Mouse (Mus musculus) kidney, embryonic 16.5 days (tissue): ENCODE measurements at regions not wholly inside any gene's neighbourhood (a gene's known extent, or its start where the extent isn't known, plus 50 kb on each side); places are given as distances from the start of the nearest gene placed in this dataset.

Experiments
- ATAC-seq: fragments of 200-750 bp; cut with Nextera tagmentation; 2 replicates; pipeline ENCODE4 v1.8.0; 2017; ENCODE audit warnings: moderate TSS enrichment; ENCODE audit not compliant: low FRiP score, low TSS enrichment
- H3K27ac ChIP-seq: fragments of 300-500 bp; sonication (generic); 2 replicates; pipeline ENCODE4 v1.5.1; 2014; ENCODE audit warnings: low read length
- H3K27me3 ChIP-seq: fragments of 300-500 bp; sonication (generic); 2 replicates; pipeline ENCODE4 v1.6.1; 2014; ENCODE audit warnings: low read length, control low read depth, mixed read lengths; ENCODE audit not compliant: insufficient read depth
- H3K36me3 ChIP-seq: fragments of 300-500 bp; sonication (generic); 2 replicates; pipeline ENCODE4 v1.6.1; 2014; ENCODE audit warnings: low read length, control low read depth, mixed read lengths; ENCODE audit not compliant: insufficient read depth
- H3K4me1 ChIP-seq: fragments of 300-500 bp; sonication (generic); 2 replicates; pipeline ENCODE4 v1.6.1; 2014; ENCODE audit warnings: low read length, control low read depth, mixed read lengths; ENCODE audit not compliant: insufficient read depth
- H3K4me2 ChIP-seq: fragments of 300-500 bp; sonication (generic); replicated peaks from 2 replicates; pipeline ENCODE4 v1.6.1; 2014; ENCODE audit warnings: low read depth, low read length
- H3K4me3 ChIP-seq: fragments of 300-500 bp; sonication (generic); 2 replicates; pipeline ENCODE4 v1.5.1; 2014; ENCODE audit warnings: mild to moderate bottlenecking, low read length
- H3K9ac ChIP-seq: fragments of 300-500 bp; sonication (generic); replicated peaks from 2 replicates; pipeline ENCODE4 v1.6.1; 2014; ENCODE audit warnings: low read length
- H3K9me3 ChIP-seq: fragments of 300-500 bp; sonication (generic); 2 replicates; pipeline ENCODE4 v1.6.1; 2016; ENCODE audit warnings: low read length, control low read depth
- WGBS: fragments of 180-500 bp; shearing (Covaris S2); extraction: QIAGEN DNeasy Blood & Tissue Kit; methylation state at CpG from one replicate; pipeline ENCODE4 v1.1.7; 2014; 5-methylcytosine and 5-hydroxymethylcytosine counted together

- Histone ChIP-seq H3K9me3 (no peaks in the 10 kb centered on the region), H3K36me3 (no peaks in the 10 kb centered on the region), H3K27me3 (no peaks in the 10 kb centered on the region), H3K4me1 (no peaks in the 10 kb centered on the region), H3K4me3 (no peak overlapping the region), H3K9ac (no peak overlapping the region), H3K4me2 (no peak overlapping the region), H3K27ac (no peak overlapping the region)
- no peak for ATAC-seq
- 50% methylated on average over 2 of the region's 2 CpGs for WGBS
Measured at GRCm38 (mm10) chr9:43465129-43465528, 154.5 kb downstream of the Trim29 start.

DNA sequence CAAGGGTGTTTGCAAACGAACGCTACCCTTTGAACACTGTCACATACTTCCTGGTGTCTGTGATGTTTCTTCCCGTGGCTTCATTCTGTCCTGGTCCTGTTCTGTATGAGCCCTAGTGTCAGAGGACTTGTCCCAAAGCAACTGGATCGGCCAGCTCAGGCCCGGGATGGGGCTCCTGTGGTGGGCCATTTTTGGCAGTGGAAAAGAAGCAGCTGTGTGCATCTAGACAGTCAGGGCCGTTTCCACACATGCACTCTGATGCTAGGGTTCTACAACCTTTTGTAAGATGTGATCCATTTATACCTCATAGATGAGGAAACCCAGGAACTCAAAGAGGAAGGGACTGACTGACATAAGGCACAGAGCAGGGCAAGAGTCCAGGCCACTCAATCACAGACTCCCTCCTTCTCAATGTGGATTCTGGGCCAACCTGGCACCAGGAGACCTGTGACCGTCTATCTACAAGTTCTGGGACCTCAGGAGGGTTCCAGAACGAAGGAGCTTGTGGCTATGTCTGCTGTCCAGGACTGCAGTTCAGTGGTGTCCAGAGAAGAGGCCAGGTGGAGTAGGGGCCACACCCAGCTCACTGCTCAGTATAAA, 155.2 kb downstream of the Trim29 start:
- Histone ChIP-seq H3K9ac (no peak overlapping the region), H3K4me2 (no peak overlapping the region), H3K27me3 (no peaks in the 10 kb centered on the region), H3K4me3 (no peak overlapping the region), H3K9me3 (no peaks in the 10 kb centered on the region), H3K27ac (no peak overlapping the region), H3K36me3 (no peaks in the 10 kb centered on the region), H3K4me1 (no peaks in the 10 kb centered on the region)
- no peak for ATAC-seq
- WGBS = 70% methylated on average over 8 of the region's 8 CpGs

GRCm38 (mm10) chr9:43466883-43467282, 156.2 kb downstream of the Trim29 start:
- no peak for ATAC-seq
- 15% methylated on average over 3 of the region's 3 CpGs for WGBS
- Histone ChIP-seq H3K4me1 (no peaks in the 10 kb centered on the region), H3K9me3 (no peaks in the 10 kb centered on the region), H3K27me3 (no peaks in the 10 kb centered on the region), H3K36me3 (no peaks in the 10 kb centered on the region), H3K4me3 (no peak overlapping the region), H3K4me2 (no peak overlapping the region), H3K27ac (no peak overlapping the region), H3K9ac (no peak overlapping the region)

DNA sequence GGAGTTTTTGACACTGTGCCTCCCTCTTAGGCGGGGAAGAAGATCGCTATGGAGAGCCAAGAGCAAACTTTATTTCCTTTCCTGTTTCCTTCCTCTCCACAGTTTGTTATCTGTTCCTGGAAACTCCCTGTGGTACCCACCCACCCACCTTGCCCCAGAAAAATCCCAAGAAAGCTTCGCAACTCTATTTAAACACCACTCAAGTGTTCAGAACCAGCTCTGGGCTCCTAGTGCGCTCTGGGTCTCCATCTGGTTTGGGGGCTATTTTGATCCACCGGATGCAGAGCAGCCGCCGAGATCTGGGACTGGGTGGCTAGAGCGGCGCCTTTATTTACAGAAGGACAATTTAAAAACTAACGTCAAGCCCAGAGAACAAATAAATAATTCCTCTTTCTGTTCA, 158.6 kb downstream of the Trim29 start:
- no peak for ATAC-seq
- WGBS = 82% methylated on average over 10 of the region's 10 CpGs
- Histone ChIP-seq H3K36me3 (no peaks in the 10 kb centered on the region), H3K9ac (no peak overlapping the region), H3K27me3 (no peaks in the 10 kb centered on the region), H3K4me3 (no peak overlapping the region), H3K4me2 (no peak overlapping the region), H3K27ac (no peak overlapping the region), H3K4me1 (no peaks in the 10 kb centered on the region), H3K9me3 (no peaks in the 10 kb centered on the region)

GRCm38 (mm10) chr9:43472231-43472630, 161.6 kb downstream of the Trim29 start:
- H3K36me3 ChIP-seq = no peaks in the 10 kb centered on the region
- H3K9me3 ChIP-seq = no peaks in the 10 kb centered on the region
- no peak overlapping the region for H3K27ac ChIP-seq
- H3K4me3 ChIP-seq = no peak overlapping the region
- WGBS = 75% methylated on average over 2 of the region's 2 CpGs
- no peaks in the 10 kb centered on the region for H3K27me3 ChIP-seq
- no peak for ATAC-seq
- no peak overlapping the region for H3K9ac ChIP-seq
- H3K4me1 ChIP-seq = no peaks in the 10 kb centered on the region
- H3K4me2 ChIP-seq = no peak overlapping the region

DNA sequence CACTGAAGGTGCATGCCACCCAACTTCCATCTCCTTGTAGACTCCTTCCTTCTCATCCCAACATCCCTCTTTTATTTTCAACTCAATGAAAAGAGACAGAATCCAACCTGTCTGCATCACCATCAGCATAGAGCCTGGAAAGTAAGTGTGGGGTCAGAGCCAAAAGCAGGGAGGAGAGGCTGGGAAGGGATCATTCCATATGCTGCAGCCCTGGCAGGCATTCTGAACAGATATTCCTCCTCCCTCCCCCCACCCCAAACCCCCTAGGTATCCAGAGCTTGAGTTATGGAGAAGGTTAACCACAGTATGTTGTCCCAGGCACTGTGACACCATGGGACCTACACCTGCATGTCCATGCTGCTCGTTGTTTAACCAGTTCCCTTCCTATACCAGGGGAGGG, 162.5 kb downstream of the Trim29 start:
- Histone ChIP-seq H3K9me3 (no peaks in the 10 kb centered on the region), H3K4me1 (no peaks in the 10 kb centered on the region), H3K4me2 (no peak overlapping the region), H3K27ac (no peak overlapping the region), H3K9ac (no peak overlapping the region), H3K36me3 (no peaks in the 10 kb centered on the region), H3K27me3 (no peaks in the 10 kb centered on the region), H3K4me3 (no peak overlapping the region)
- WGBS = 85% methylated on average over 1 of the region's 1 CpGs
- no peak for ATAC-seq

GRCm38 (mm10) chr9:43473601-43474302, 163.1 kb downstream of the Trim29 start:
- Histone ChIP-seq H3K4me1 (no peaks in the 10 kb centered on the region), H3K4me3 (no peak overlapping the region), H3K27ac (no peak overlapping the region), H3K9ac (no peak overlapping the region), H3K36me3 (no peaks in the 10 kb centered on the region), H3K4me2 (no peak overlapping the region), H3K27me3 (no peaks in the 10 kb centered on the region), H3K9me3 (no peaks in the 10 kb centered on the region)
- 65% methylated on average over 16 of the region's 16 CpGs for WGBS
- no peak for ATAC-seq

DNA sequence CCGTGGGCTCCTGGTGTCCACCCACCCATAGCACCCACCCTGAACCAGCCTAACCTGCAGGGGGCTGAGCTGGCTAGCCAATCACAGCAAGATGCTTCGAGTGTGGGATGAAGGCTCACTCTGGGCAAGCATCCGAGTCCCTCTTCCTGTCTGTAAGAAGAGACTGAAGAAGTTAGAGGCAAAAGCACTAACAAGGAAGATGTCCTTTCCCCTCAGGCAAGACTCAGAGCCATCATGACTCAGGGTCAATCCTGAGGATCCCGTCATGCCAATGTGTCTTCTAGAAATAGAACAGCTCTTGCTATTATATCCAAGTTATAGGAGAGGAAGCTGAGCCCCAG, 163.6 kb downstream of the Trim29 start:
- ATAC-seq = no peak
- no peak overlapping the region for H3K9ac ChIP-seq
- H3K4me3 ChIP-seq = no peak overlapping the region
- H3K36me3 ChIP-seq = no peaks in the 10 kb centered on the region
- H3K27me3 ChIP-seq = no peaks in the 10 kb centered on the region
- WGBS = 62% methylated on average over 4 of the region's 4 CpGs
- no peak overlapping the region for H3K4me2 ChIP-seq
- H3K9me3 ChIP-seq = no peaks in the 10 kb centered on the region
- no peaks in the 10 kb centered on the region for H3K4me1 ChIP-seq
- no peak overlapping the region for H3K27ac ChIP-seq

DNA sequence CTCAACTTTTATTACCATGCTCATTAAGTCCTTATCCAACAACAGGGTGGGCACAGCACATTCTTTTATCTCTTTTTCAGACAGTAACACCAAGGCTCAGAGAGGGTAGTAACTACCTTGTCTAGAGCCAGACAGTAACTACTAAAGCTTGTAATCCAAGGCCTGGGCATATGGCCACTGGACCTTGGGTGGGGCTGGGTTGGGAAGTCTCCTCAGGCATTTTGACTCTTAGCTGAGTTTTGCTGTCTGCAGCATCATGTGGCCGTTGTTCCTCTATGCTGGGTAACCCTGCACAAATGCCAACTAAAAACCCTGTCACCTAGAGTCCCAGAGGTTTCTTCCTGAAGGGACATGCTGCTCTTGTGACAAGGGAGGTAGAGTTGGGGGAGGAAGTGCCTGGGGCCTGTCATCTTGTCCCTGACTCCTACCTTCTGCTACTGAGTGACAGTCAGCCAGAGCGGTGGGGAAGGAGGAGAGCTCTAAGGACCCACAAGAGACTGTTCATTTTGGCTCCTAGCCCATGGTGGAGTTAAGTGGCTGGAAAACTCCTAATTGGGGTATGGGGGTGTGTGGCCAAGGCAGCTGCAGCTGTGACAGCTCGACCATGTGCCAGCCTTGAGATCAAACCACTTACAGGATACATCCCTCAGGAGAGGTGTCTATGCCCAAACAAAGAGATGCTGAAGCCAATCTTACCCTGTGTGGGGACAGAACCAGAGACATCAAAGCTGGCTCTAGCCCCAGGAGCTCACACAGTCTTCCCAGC, 170.4 kb downstream of the Trim29 start:
- Histone ChIP-seq H3K4me1 (no peaks in the 10 kb centered on the region), H3K36me3 (no peaks in the 10 kb centered on the region), H3K27ac (no peak overlapping the region), H3K9ac (no peak overlapping the region), H3K4me3 (no peak overlapping the region), H3K27me3 (no peaks in the 10 kb centered on the region), H3K9me3 (peaks cover 3% of the 10 kb centered on the region; the same call in 1 of the 2 replicates), H3K4me2 (no peak overlapping the region)
- no peak for ATAC-seq
- WGBS = 30% methylated on average over 3 of the region's 3 CpGs
